Mouse (Mus musculus): ENCODE measurements at regions not wholly inside any gene's neighbourhood (a gene's known extent, or its start where the extent isn't known, plus 50 kb on each side); places are given as distances from the start of the nearest gene placed in this dataset.

GRCm38 (mm10) chr13:37704475-37704874 lies 73.7 kb upstream of the Rreb1 start:
- no peak overlapping the region for H3K4me2 ChIP-seq (ENCODE audit: low read depth, low read length)
- no peak overlapping the region for H3K27ac ChIP-seq (replicated peaks; ENCODE audit: low read depth, low read length)
- H3K27me3 ChIP-seq (ENCODE audit: control insufficient read depth, insufficient read depth, low read length): no peaks in the 10 kb centered on the region
- no peak overlapping the region for H3K4me3 ChIP-seq (ENCODE audit: low read depth, low read length)
- H3K9me3 ChIP-seq (replicated peaks; ENCODE audit: control insufficient read depth, low read length): no peaks in the 10 kb centered on the region
- no peak overlapping the region for H3K9ac ChIP-seq (replicated peaks; ENCODE audit: low read length)
- DNase-seq (ENCODE audit: low spot score) (no peak), ATAC-seq (replicated peaks; ENCODE audit: insufficient number of reproducible peaks, low FRiP score, low TSS enrichment, low read depth) (no peak)
- H3K36me3 ChIP-seq (replicated peaks; ENCODE audit: control insufficient read depth, insufficient read depth, low read depth, low read length): no peaks in the 10 kb centered on the region
- H3K4me1 ChIP-seq (ENCODE audit: control insufficient read depth, insufficient read depth, low read length): no peaks in the 10 kb centered on the region
- 66% methylated on average over 1 of the region's 1 CpGs for WGBS

GRCm38 (mm10) chr13:37705482-37705881 lies 72.7 kb upstream of the Rreb1 start:
- 87% methylated on average over 2 of the region's 2 CpGs for WGBS
- H3K9ac ChIP-seq (replicated peaks; ENCODE audit: low read length): no peak overlapping the region

DNA sequence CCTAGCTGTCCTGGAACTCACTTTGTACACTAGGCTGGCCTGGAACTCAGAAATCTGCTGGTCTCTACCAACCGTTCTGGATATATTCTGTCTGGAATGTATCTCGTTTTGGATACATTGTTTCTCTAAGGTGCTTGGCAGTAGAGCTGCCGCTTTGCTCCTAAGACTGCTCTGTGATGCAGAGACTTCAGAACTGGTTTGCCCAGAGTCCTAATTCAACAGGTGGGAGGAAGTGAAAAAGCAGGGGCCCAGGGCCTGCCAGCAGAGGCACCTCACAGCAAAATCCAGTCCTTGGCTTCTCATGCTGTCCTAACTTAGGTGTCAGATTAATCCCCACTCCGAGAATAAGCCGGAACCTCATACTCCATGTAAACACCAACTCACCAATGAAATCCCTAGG lies 67.3 kb upstream of the Rreb1 start:
- Histone ChIP-seq H3K9me3 (replicated peaks; ENCODE audit: control insufficient read depth, low read length) (no peaks in the 10 kb centered on the region), H3K4me2 (ENCODE audit: low read depth, low read length) (no peak overlapping the region), H3K27ac (replicated peaks; ENCODE audit: low read depth, low read length) (no peak overlapping the region), H3K27me3 (ENCODE audit: control insufficient read depth, insufficient read depth, low read length) (no peaks in the 10 kb centered on the region), H3K4me3 (ENCODE audit: low read depth, low read length) (no peak overlapping the region), H3K36me3 (replicated peaks; ENCODE audit: control insufficient read depth, insufficient read depth, low read depth, low read length) (no peaks in the 10 kb centered on the region), H3K9ac (replicated peaks; ENCODE audit: low read length) (no peak overlapping the region), H3K4me1 (ENCODE audit: control insufficient read depth, insufficient read depth, low read length) (no peaks in the 10 kb centered on the region)
- ATAC-seq (replicated peaks; ENCODE audit: insufficient number of reproducible peaks, low FRiP score, low TSS enrichment, low read depth) (no peak), DNase-seq (ENCODE audit: low spot score) (no peak)
- WGBS: 85% methylated on average over 5 of the region's 5 CpGs

More at GRCm38 (mm10) chr13:37705482-37705881, 72.7 kb upstream of the Rreb1 start:
- no peaks in the 10 kb centered on the region for H3K36me3 ChIP-seq (replicated peaks; ENCODE audit: control insufficient read depth, insufficient read depth, low read depth, low read length)
- H3K9me3 ChIP-seq (replicated peaks; ENCODE audit: control insufficient read depth, low read length): no peaks in the 10 kb centered on the region
- no peak for ATAC-seq (replicated peaks; ENCODE audit: insufficient number of reproducible peaks, low FRiP score, low TSS enrichment, low read depth)
- DNase-seq (ENCODE audit: low spot score): no peak
- no peak overlapping the region for H3K4me2 ChIP-seq (ENCODE audit: low read depth, low read length)
- no peak overlapping the region for H3K27ac ChIP-seq (replicated peaks; ENCODE audit: low read depth, low read length)
- no peaks in the 10 kb centered on the region for H3K27me3 ChIP-seq (ENCODE audit: control insufficient read depth, insufficient read depth, low read length)
- H3K4me1 ChIP-seq (ENCODE audit: control insufficient read depth, insufficient read depth, low read length): no peaks in the 10 kb centered on the region
- H3K4me3 ChIP-seq (ENCODE audit: low read depth, low read length): no peak overlapping the region

- H3K4me3 ChIP-seq (ENCODE audit: low read depth, low read length): no peak overlapping the region
- ATAC-seq (replicated peaks; ENCODE audit: insufficient number of reproducible peaks, low FRiP score, low TSS enrichment, low read depth): no peak
- no peak overlapping the region for H3K9ac ChIP-seq (replicated peaks; ENCODE audit: low read length)
- no peak overlapping the region for H3K4me2 ChIP-seq (ENCODE audit: low read depth, low read length)
- H3K36me3 ChIP-seq (replicated peaks; ENCODE audit: control insufficient read depth, insufficient read depth, low read depth, low read length): no peaks in the 10 kb centered on the region
- no peak for DNase-seq (ENCODE audit: low spot score)
- H3K27me3 ChIP-seq (ENCODE audit: control insufficient read depth, insufficient read depth, low read length): no peaks in the 10 kb centered on the region
- 76% methylated on average over 4 of the region's 4 CpGs for WGBS
- no peaks in the 10 kb centered on the region for H3K9me3 ChIP-seq (replicated peaks; ENCODE audit: control insufficient read depth, low read length)
- H3K4me1 ChIP-seq (ENCODE audit: control insufficient read depth, insufficient read depth, low read length): no peaks in the 10 kb centered on the region
- no peak overlapping the region for H3K27ac ChIP-seq (replicated peaks; ENCODE audit: low read depth, low read length)
Observed at GRCm38 (mm10) chr13:37712908-37713496, 65.2 kb upstream of the Rreb1 start.

DNA sequence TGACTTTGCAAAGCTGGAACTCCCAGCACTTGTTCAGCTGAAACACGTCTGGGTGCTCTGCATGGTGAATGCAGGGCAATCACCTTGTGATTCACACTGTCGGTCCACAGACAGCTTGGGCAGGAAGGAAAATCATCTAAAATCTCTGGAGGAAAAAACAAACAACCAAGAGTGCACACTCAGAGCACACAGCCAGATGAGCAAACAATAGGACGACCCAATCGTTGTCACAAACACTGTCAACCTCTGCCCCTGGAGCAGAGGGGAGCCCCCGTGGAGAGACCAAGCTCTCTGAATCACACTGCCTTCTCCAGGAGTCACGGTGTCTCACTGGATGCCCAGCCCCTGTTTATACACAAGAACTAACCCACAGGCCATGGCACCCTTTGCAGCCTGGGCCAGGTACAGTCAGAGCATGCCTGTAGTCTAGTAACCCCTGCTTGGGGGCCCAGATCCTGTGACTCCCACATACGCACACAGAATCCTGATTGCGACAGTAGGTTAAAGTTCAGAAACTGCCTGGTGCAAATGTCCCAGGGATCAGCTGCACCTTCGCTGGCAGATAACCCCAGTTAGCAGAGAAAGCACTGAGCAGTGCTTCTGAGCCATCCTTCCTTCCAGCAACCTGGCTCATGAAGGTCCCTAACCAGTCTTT lies 63.0 kb upstream of the Rreb1 start:
- Histone ChIP-seq H3K36me3 (replicated peaks; ENCODE audit: control insufficient read depth, insufficient read depth, low read depth, low read length) (no peaks in the 10 kb centered on the region), H3K4me3 (ENCODE audit: low read depth, low read length) (no peak overlapping the region), H3K9ac (replicated peaks; ENCODE audit: low read length) (no peak overlapping the region), H3K27ac (replicated peaks; ENCODE audit: low read depth, low read length) (no peak overlapping the region), H3K27me3 (ENCODE audit: control insufficient read depth, insufficient read depth, low read length) (no peaks in the 10 kb centered on the region), H3K4me2 (ENCODE audit: low read depth, low read length) (no peak overlapping the region), H3K9me3 (replicated peaks; ENCODE audit: control insufficient read depth, low read length) (no peaks in the 10 kb centered on the region), H3K4me1 (ENCODE audit: control insufficient read depth, insufficient read depth, low read length) (no peaks in the 10 kb centered on the region)
- 49% methylated on average over 9 of the region's 9 CpGs for whole genome bisulfite sequencing
- ATAC-seq (replicated peaks; ENCODE audit: insufficient number of reproducible peaks, low FRiP score, low TSS enrichment, low read depth) (no peak), DNase-seq (ENCODE audit: low spot score) (no peak)

DNA sequence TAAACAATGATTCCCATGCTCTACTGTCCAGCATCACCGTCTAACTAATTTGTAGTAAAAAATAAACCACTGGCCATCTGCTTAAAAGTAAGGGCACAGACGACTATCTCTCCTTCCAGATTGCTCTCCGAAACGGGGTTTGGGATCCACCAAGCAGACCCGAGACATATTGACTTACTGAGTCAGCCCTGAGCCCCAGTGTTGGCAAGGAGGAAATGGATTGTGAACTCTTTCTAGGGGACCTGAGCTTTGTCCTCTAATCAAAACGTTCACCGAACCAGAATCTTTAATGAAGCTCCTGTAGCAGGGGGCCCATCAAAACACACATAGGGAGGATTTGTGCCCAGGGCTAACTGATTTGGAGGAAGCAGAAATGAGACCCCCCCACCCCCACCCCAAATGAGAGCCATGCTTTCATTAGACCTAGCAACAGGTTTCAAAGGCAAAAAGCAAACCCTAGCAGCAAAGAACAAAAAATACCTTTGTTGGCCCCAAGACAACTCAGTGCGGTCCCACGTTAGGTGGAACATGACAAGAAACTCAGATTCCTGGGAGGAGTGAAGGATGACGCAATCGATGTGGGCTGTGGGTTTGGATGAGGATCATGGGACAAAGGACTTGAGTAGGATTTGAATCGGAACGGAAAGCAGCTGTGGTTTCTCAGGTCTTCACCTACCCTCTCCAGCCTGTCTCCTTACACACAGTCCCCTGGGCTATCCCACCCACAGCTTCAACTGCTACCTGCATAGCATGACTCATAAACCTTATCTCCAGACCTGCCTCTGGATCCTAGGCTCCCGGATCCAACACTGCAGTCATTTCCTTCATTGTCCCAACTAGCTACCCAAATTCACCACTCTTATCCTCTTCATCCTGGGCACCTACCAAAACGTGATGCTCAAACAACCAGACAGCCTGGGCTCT lies 62.2 kb upstream of the Rreb1 start:
- no peak overlapping the region for H3K4me2 ChIP-seq (ENCODE audit: low read depth, low read length)
- no peaks in the 10 kb centered on the region for H3K4me1 ChIP-seq (ENCODE audit: control insufficient read depth, insufficient read depth, low read length)
- no peak for DNase-seq (ENCODE audit: low spot score)
- H3K36me3 ChIP-seq (replicated peaks; ENCODE audit: control insufficient read depth, insufficient read depth, low read depth, low read length): no peaks in the 10 kb centered on the region
- no peaks in the 10 kb centered on the region for H3K27me3 ChIP-seq (ENCODE audit: control insufficient read depth, insufficient read depth, low read length)
- no peak for ATAC-seq (replicated peaks; ENCODE audit: insufficient number of reproducible peaks, low FRiP score, low TSS enrichment, low read depth)
- H3K9ac ChIP-seq (replicated peaks; ENCODE audit: low read length): no peak overlapping the region
- H3K4me3 ChIP-seq (ENCODE audit: low read depth, low read length): no peak overlapping the region
- H3K9me3 ChIP-seq (replicated peaks; ENCODE audit: control insufficient read depth, low read length): no peaks in the 10 kb centered on the region
- no peak overlapping the region for H3K27ac ChIP-seq (replicated peaks; ENCODE audit: low read depth, low read length)
- WGBS: 78% methylated on average over 15 of the region's 15 CpGs

DNA sequence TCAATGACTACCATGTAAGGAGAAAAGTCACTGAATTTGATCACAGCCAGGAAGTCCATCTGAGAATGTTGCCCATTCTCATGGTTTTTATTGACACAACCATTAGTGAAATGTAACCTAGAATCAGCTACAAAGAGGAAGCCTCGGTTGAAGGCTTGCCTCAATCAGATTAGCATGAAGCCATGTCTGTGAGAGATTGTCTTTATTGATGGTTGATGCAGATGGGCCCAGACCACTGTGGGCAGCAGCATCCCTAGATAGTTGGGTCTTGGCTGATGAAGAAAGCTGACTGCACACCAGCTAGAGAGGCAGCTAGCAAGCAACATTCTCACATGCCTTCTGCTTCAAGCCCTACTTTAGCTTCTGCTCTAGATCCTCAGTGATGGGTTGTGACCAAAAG lies 60.4 kb upstream of the Rreb1 start:
- no peaks in the 10 kb centered on the region for H3K36me3 ChIP-seq (replicated peaks; ENCODE audit: control insufficient read depth, insufficient read depth, low read depth, low read length)
- H3K27me3 ChIP-seq (ENCODE audit: control insufficient read depth, insufficient read depth, low read length): no peaks in the 10 kb centered on the region
- no peak overlapping the region for H3K4me2 ChIP-seq (ENCODE audit: low read depth, low read length)
- no peaks in the 10 kb centered on the region for H3K9me3 ChIP-seq (replicated peaks; ENCODE audit: control insufficient read depth, low read length)
- ATAC-seq (replicated peaks; ENCODE audit: insufficient number of reproducible peaks, low FRiP score, low TSS enrichment, low read depth) (no peak), DNase-seq (ENCODE audit: low spot score) (no peak)
- 89% methylated on average over 1 of the region's 1 CpGs for WGBS
- no peak overlapping the region for H3K4me3 ChIP-seq (ENCODE audit: low read depth, low read length)
- H3K4me1 ChIP-seq (ENCODE audit: control insufficient read depth, insufficient read depth, low read length): no peaks in the 10 kb centered on the region
- no peak overlapping the region for H3K27ac ChIP-seq (replicated peaks; ENCODE audit: low read depth, low read length)
- no peak overlapping the region for H3K9ac ChIP-seq (replicated peaks; ENCODE audit: low read length)

- no peak for ATAC-seq (replicated peaks; ENCODE audit: insufficient number of reproducible peaks, low FRiP score, low TSS enrichment, low read depth)
Observed at GRCm38 (mm10) chr13:37718364-37718763, 59.8 kb upstream of the Rreb1 start.

More at GRCm38 (mm10) chr13:37718364-37718763, 59.8 kb upstream of the Rreb1 start:
- Histone ChIP-seq H3K27ac (replicated peaks; ENCODE audit: low read depth, low read length) (no peak overlapping the region), H3K9me3 (replicated peaks; ENCODE audit: control insufficient read depth, low read length) (no peaks in the 10 kb centered on the region), H3K4me2 (ENCODE audit: low read depth, low read length) (no peak overlapping the region), H3K27me3 (ENCODE audit: control insufficient read depth, insufficient read depth, low read length) (no peaks in the 10 kb centered on the region), H3K36me3 (replicated peaks; ENCODE audit: control insufficient read depth, insufficient read depth, low read depth, low read length) (no peaks in the 10 kb centered on the region), H3K4me1 (ENCODE audit: control insufficient read depth, insufficient read depth, low read length) (no peaks in the 10 kb centered on the region), H3K4me3 (ENCODE audit: low read depth, low read length) (no peak overlapping the region), H3K9ac (replicated peaks; ENCODE audit: low read length) (no peak overlapping the region)
- no peak for DNase-seq (ENCODE audit: low spot score)
- 77% methylated on average over 4 of the region's 4 CpGs for WGBS

All from embryonic facial prominence, embryonic 11.5 days (tissue).